Mouse (Mus musculus) cerebellum, adult 11-12 months (tissue): ENCODE data around the gene Ddx51.

Experiments
- DNase-seq: peaks from one replicate; pipeline ENCODE4 v3.0.0; 2022

Gene Ddx51

DNA sequence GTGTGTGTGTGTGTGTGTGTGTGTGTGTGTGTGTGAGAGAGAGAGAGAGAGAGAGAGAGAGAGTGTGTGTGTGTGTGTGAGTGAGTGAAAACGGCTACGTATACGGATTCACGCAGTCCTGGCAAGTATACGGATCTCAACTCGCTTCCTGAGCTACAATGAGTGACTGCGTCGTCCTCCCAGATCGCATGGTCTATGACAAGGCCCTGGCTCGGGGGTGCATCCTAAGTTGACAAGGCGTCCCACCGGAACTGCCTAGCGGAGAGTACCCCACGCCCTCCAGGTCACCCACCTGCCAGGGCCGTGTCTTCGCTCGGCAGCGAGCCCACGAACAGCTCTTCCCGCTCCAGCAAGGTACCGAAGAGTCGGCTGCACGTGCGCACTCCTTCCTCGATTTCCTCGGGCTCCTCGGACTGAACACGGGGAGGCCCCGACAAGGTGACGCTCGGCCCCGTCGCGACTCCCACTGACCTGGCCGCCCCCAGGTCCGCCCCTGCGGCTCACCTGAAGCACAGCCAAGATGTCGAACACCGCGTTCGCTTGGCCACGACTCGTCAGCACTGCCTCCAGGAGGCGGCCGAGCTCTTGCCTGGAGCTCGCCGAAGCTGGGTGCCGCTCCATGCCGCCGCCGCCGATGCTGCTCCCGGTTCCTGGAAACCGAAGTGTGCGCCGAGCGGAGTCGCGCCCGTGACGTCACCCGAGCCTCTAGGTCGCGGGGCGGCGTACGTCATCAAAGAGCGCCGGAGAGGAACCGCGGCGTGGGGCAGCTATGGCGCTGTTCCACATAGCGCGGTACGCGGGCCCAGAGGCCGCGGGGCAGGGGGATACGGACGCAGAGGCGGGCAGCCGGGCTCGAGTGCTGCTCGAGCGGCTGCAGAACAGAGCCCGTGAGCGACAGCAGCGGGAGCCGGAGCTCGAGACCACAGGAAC is at the start of gene Ddx51, which contains the start of gene Noc4l:
TSS of gene Ddx51 (plus strand) at position 733 of the 930 bp plus-strand sequence.
TSS of gene Noc4l (minus strand) at position 699 of the 930 bp plus-strand sequence.
- peak; percentile 90 for DNase-seq

DNA sequence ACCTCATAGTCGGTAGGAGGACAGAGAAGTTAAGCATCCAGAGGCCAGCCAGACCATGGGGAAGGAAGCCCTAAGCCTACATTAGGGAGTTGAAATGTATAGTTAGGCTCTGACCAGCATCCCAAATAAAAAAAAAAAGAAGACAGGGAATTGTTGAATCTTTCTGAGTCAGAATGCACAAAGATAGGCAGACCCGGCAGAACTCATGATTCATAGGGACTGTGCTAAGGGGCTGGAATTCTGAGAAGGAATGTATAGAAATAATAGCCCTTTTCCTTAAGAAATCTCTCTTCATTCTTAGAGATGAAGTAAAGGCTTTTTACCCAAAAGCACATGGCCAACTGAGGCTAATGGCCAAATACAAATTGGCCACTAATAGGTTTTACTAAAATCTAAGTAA is 48.9 kb upstream of the Ddx51 start:
- no peak for DNase-seq

- DNase-seq, result no peak
These were observed 47.6 kb upstream of the Ddx51 start for GRCm38 (mm10) chr5:110605531-110606221.

DNA sequence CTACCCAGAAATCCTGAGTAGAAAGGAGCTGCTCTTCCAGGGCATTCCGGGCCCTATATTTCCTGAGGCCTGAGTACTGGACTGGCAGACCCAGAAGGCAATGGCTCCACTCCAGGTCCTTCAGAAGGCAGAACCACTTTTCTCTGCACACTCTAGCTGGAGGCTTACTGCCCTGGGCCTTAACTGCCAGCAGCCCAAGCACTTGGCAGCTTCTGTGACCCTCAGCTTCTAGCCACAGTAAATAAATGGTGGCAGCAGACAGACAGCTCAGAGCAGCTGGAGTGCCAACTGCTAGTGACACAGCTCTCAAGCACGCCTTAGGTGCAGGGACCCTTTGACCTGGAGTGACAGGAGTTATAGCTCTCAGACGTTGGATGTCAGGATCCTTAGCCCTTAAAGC is 45.5 kb upstream of the Ddx51 start:
- no peak for DNase-seq

DNA sequence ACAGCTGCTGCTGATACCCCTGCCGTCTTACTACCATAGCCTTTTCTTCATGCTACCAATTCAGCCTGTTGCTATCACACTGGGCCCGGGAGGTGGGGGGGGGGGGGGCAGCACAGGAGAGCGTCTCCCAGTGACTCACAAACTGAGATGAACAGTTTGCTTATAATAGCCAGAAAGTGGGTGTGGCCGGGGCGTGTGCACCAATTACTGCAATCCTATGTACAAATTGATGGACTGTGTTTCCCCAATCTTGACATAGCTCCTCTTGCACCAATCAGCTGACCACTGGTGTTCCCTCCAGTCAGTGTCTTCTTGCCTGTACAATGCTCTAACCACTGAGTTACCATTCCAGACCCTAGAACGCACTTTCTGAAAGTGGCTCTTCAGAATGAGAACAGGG is 44.9 kb upstream of the Ddx51 start:
- DNase-seq, result no peak

DNA sequence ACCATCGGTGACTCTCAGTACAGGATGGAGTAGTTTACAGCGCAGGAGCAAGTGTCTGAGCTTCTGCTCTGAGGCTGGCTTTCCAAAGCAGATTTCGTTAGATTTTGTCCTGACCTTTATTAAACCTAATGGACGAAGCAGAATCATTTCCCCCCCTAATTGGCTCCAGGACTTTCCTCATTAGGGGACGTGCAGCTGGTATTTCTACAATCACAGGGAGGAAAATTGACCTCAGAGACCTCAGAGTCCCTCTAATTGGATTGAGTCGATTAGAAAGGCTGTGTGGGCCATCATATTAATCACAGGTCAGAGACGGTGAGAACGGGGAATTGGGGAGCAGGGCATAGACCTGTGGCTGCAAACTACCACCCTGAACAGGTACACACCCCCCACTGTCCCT is 44.3 kb upstream of the Ddx51 start:
- DNase-seq, result no peak

- no peak for DNase-seq
These were observed 43.8 kb upstream of the Ddx51 start for GRCm38 (mm10) chr5:110609425-110609824.

DNA sequence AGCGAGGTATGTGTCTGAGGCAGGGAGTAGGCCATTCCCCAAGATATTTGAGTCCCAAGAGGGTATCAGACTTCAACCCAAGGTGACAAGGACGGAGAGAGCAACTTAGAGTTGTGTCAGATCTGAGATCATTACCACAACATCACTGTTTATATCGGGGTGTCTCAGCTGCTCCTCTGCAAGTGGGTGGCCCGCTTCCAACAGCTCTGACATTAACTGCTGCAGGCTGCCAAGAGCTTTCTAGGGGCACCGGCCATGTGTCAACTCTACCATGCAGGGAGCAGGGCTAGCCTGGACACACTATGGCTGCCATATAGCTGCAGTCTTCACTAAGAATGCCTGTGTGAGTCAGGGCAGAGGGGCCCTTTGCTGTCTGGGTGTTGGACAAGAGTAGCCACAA is 43.4 kb upstream of the Ddx51 start:
- peak; percentile 38 for DNase-seq

DNA sequence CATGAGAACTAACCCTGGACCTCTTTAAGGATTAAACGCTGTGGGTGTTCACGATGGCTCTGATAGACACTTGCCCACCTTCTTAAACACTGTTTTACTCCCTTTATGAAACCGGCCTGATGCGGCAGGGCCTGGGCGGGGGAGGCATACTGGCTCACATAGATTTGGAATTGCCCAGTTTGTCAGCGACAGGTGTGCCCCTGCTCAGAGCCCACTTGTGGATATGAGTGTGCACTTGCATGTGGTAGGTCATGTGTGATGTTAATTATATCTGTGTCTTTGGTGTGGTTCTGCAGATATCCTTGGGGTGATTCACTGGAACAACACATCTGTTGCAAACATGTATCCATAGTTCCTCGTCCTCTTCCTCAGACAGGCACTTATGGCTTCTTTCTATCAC is 42.8 kb upstream of the Ddx51 start:
- DNase-seq, result no peak

- peak; percentile 53 for DNase-seq
These were observed 41.7 kb upstream of the Ddx51 start for GRCm38 (mm10) chr5:110611435-110612158.

GRCm38 (mm10) chr5:110619226-110619625 is 34.0 kb upstream of the Ddx51 start:
- no peak for DNase-seq

DNA sequence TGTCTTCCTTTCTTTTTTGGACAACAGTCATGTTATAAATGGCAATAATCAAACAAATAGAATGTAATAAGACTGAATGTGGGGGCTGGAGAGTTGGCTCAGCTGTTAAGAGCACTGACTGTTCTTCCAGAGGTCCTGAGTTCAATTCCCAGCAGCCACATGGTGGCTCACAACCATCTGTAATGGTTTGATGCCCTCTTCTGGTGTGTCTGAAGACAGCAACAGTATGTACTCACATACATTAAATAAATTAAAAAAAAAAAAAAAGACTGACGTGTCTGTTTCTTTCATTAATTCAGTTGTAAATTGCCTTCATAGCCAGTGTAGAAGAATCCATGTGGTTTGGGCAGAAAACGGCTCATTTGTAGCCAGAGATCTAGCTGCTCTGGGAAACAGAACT is 28.9 kb upstream of the Ddx51 start:
- no peak for DNase-seq

GRCm38 (mm10) chr5:110627351-110627750 is 25.9 kb upstream of the Ddx51 start:
- DNase-seq, result no peak

DNA sequence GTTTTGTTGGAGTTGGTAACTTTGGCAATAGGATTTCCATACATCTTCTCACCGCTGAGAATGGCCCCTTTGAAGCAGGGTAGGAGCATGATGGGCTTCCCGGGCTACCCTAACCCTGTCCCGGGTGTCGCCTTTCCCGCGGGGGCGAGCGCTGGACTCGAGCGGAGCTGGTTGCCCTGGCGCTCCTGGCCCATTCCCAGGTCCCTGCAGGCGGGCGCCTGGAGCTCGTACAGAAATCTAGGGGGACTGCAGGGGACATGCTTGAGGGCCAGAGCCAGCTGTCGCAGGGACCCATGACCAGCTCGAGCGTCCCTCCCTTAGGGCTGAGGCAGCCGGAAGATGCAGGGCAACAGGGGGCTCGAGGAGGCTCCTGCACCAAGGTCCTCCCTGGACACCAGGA is 25.1 kb upstream of the Ddx51 start:
- peak; percentile 35 for DNase-seq

DNA sequence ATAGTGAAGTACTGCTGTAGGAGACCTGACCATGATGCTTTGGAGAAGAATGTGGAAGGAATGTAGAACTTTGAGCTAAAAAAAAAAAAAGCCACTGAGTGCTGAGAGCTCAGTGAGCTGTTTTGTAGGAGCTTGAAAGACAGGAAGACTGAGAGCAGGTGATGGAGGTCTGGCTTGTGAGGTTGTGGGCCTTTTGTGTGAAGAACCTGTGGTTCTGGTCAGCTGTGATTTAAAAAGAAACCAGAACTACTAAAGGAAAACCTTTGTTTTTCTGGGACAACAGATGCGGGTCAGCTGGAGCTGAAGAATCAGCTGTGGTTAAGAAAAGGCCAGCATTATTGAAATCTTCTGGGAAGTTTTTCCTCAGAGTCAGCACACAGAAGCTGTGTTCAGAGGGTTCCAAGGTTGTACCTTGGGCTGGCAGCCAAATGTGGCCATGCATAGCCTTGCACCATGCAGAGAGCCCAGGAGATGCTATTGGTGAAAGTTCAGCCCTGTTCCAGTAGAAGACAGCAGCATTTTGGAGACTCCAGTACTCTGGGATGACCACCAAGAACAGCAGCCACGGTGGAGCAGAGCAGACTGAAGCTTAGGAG is 23.6 kb upstream of the Ddx51 start:
- no peak for DNase-seq

DNA sequence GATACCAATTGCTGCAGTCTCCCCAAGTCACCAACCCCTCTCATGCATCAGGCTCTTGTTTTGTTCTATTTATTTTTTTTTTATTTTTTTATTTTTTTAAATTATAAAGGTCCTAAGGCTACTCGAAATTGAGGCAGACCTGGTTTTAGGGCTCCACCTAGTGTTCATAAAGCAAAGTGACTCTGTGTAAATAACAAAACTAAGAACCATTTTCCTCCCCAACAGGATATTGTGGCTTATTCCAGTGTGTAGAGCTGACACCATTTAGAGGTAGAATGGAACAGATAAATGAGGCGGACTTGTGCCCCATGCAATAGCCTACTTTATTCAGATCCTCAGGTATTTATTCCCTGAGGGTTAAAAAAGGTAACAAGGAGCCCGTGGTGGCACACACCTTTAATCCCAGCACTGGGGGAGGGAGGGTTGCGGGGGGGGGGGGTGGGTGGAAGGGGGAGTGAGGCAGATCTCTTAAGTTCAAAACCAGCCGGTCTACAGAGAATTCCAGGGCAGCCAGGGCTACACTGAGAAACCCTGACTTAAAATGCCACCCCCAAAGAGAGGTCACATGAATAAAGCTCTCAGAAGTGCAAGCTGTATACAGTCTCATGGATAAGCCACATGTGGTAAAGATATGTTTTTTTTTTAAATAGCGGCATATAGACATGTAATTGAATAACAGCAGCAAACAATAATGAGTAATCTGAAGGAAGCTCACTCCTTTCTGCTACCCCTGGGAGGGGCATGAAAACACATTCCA is 17.1 kb upstream of the Ddx51 start:
- no peak for DNase-seq

GRCm38 (mm10) chr5:110638306-110639074 is 14.8 kb upstream of the Ddx51 start:
- no peak for DNase-seq

DNA sequence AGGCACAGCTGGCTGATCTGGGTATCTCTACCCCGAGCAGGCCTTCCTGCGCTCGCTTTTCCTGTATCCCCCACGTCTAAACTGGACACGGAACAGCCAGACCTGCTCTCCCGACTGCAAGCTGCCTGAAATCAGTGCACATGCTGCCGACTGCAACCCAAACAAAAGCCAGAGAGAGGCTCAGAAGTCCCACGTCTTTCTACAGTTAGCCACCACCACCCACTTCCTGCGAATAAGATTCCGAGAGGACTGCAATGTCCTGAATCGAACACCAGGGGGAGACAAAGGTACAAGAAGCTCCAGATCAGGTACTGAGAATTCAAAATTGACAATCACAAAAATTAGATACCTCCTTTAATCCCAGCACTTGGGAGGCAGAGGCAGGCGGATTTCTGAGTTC is 13.8 kb upstream of the Ddx51 start:
- DNase-seq, result peak; percentile 48

DNA sequence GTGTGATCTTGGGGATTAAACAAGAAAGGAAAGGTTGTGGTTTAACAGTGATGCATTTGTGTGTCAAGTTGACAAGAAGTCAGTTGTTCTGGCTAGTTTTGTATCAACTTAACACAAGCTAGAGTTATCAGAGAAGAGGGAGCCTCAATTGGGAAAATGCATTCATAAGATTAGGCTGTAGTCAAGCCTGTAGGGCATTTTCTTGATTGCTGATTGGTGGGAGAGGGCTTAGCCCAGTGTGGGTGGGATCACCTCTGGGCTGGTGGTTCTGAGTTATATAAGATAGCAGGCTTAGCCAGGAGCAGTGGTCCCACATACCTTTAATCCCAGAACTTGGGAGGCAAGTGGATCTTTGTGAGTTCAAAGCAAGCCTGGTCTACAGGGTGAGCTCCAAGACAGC is 6.9 kb upstream of the Ddx51 start:
- no peak for DNase-seq

- no peak for DNase-seq
These were observed 435 bp downstream of the Ddx51 start for GRCm38 (mm10) chr5:110653686-110654085.

DNA sequence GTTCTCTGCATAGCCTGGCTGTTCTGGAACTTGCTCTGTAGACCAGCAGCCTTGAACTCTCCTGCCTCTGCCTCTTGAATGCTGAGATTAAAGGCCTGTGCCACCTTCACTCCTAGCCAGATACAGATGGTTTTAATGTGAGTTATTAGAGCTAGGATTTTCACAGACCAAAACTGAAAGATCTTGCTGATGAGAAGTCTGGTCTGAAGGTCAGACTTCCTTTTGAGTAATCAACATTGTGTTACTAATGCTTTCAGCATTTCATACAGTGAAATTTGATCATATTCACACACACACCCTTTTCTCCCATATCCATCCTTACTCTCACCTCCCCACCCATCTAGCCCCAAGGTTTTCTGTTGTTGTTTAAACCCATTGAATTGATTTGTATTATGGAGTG is 6.4 kb downstream of the Ddx51 start:
- DNase-seq, result no peak
